Mouse (Mus musculus): ENCODE data around the gene Rnase1.
"Not testable (repeated sequence)": the region's sequence is repeated elsewhere in the genome, so short reads cannot be mapped to it uniquely, and the experiment has no call there.

DNA sequence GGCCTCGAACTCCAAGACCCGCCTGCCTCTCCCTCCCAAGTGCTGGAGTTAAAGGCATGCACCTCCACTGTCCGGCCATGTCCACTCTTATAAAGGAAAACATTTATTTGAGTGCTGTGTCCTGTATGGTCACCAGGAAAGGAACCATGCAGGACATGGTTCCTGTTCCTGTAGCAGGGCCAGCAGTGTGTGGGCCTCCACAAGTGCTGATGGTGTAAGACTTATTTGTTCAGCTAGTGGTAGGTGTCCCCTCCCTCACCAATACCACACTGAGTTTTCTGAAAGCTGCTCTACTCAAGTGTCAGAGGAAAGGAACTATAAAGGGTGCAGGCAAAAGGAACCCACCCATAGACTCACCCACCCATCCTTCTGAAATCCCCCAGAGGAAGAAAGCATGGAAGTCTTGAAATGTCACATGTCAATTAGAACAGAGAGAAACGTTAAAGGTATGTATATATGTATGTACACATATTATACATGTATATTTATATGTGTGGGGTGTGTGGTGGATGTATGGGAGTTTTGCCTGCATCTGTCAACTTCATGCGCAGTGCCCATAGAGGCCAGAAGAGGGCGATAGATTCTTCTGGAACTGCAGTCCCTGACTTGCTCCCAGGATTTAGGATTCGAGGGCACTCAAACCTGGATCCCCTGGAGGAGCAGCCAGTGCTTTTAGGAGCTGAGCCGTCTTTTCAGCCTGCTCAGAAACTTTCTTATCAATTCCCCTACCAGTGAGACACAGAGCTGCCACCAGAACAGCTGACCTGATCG is 25.7 kb upstream of the Rnase1 start:
- TF ChIP-seq POLR2A (IDR thresholded peaks at IDR 0.05; ENCODE audit: extremely low read depth, insufficient read depth, low read length): not testable (repeated sequence)
- TF ChIP-seq CTCF (IDR thresholded peaks at IDR 0.05; ENCODE audit: low read depth, low read length): peak; percentile 64

All from liver, adult 2 months (tissue).